Mouse (Mus musculus) macrophage (primary cell): Measurements from ENCODE around the gene Pfdn6. TPM values are rescaled to one million over a fixed set of nuclear protein-coding genes. Genes with fewer than 3 reads are reported as not detected.
"Not testable (repeated sequence)": the region's sequence is repeated elsewhere in the genome, so short reads cannot be mapped to it uniquely, and the experiment has no call there.

Experiments
- H3K27ac ChIP-seq: fragments of 350-480 bp; formaldehyde crosslinking; 2 replicates; pipeline ENCODE4 v1.9.0; 2021
- H3K36me3 ChIP-seq: fragments of 350-480 bp; formaldehyde crosslinking; 2 replicates; pipeline ENCODE4 v1.9.0; 2021; ENCODE audit errors: inconsistent target
- H3K4me3 ChIP-seq: fragments of 350-480 bp; formaldehyde crosslinking; 2 replicates; pipeline ENCODE4 v1.9.0; 2021; ENCODE audit errors: inconsistent target
- H3K79me2 ChIP-seq: fragments of 350-480 bp; formaldehyde crosslinking; 2 replicates; pipeline ENCODE4 v1.9.0; 2021; ENCODE audit errors: inconsistent target
- WGBS: methylation state at CpG from one replicate; pipeline ENCODE4 v1.1.7; 2026; ENCODE audit warnings: inconsistent platforms; ENCODE audit not compliant: missing documents; 5-methylcytosine and 5-hydroxymethylcytosine counted together
- polyA plus RNA-seq: library from polyadenylated mRNA; stranded (reverse); fragments of 250-400 nt; gene quantifications from 3 replicates; pipeline ENCODE4 v1.2.4, GENCODE M21; 2018; ENCODE audit warnings: inconsistent platforms

Gene Pfdn6
- polyA plus RNA-seq, 1 experiment from 2014 or later: 39.8 TPM

- H3K27ac ChIP-seq: no peak overlapping the region
- no peak overlapping the region for H3K4me3 ChIP-seq
- H3K36me3 ChIP-seq: peaks cover 47% of the 10 kb centered on the region
- WGBS: 88% methylated on average over 13 of the region's 17 CpGs
- H3K79me2 ChIP-seq: no peaks in the 10 kb centered on the region
Observed at GRCm38 (mm10) chr17:33965082-33965845, 25.1 kb upstream of the Pfdn6 start.

DNA sequence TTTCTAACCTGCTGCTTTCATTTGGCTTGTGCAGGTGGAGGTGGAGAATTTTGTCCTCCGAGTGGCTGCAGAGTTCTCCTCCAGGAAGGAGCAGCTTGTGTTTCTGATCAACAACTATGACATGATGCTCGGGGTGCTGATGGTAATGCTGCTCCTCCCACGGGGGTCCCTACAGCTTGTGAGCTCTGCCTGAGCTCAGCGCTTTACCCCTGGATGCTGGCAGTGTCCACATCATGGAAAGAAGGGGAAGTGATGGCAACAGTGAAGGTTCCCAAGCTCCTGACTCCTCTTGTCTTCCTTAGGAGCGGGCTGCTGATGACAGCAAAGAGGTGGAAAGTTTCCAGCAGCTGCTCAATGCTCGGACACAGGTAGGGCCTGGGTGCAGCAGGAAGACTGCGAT lies 22.7 kb upstream of the Pfdn6 start:
- peaks cover 65% of the 10 kb centered on the region for H3K36me3 ChIP-seq
- 93% methylated on average over 7 of the region's 7 CpGs for WGBS

GRCm38 (mm10) chr17:33959948-33960347 lies 19.8 kb upstream of the Pfdn6 start:
- Histone ChIP-seq H3K36me3 (peaks cover 53% of the 10 kb centered on the region), H3K79me2 (peaks cover 24% of the 10 kb centered on the region), H3K27ac (no peak overlapping the region), H3K4me3 (no peak overlapping the region)
- 96% methylated on average over 15 of the region's 15 CpGs for WGBS

More for the DNA sequence above, 22.7 kb upstream of the Pfdn6 start:
- Histone ChIP-seq H3K79me2 (peaks cover 3% of the 10 kb centered on the region; the same call in 1 of the 2 replicates), H3K27ac (no peak overlapping the region), H3K4me3 (no peak overlapping the region)

- WGBS: 90% methylated on average over 13 of the region's 13 CpGs
- peaks cover 52% of the 10 kb centered on the region for H3K36me3 ChIP-seq
Observed at GRCm38 (mm10) chr17:33959135-33959534, 19.0 kb upstream of the Pfdn6 start.

DNA sequence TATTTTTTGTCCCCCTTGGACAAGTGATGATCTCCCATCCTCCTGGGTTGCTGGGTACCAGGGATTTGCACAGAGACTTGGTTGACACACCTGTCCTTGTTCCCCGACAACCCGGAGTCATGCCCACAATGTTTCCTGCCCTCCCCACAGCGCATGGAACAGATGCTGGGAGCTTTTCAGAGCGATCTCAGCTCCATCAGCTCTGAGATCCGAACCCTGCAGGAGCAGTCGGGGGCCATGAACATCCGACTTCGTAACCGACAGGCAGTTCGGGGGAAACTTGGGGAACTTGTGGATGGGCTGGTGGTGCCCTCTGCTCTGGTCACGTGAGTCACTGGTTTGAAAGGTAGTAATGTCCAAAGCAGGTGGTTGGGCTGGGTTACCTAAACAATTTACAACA lies 18.3 kb upstream of the Pfdn6 start:
- Histone ChIP-seq H3K36me3 (peaks cover 50% of the 10 kb centered on the region), H3K4me3 (no peak overlapping the region), H3K27ac (no peak overlapping the region), H3K79me2 (peaks cover 39% of the 10 kb centered on the region)
- WGBS: 92% methylated on average over 11 of the region's 11 CpGs

More at GRCm38 (mm10) chr17:33959135-33959534, 19.0 kb upstream of the Pfdn6 start:
- Histone ChIP-seq H3K27ac (no peak overlapping the region), H3K4me3 (no peak overlapping the region), H3K79me2 (peaks cover 32% of the 10 kb centered on the region)

GRCm38 (mm10) chr17:33957493-33957892 lies 17.4 kb upstream of the Pfdn6 start:
- no peak overlapping the region for H3K4me3 ChIP-seq
- H3K36me3 ChIP-seq: peaks cover 50% of the 10 kb centered on the region

DNA sequence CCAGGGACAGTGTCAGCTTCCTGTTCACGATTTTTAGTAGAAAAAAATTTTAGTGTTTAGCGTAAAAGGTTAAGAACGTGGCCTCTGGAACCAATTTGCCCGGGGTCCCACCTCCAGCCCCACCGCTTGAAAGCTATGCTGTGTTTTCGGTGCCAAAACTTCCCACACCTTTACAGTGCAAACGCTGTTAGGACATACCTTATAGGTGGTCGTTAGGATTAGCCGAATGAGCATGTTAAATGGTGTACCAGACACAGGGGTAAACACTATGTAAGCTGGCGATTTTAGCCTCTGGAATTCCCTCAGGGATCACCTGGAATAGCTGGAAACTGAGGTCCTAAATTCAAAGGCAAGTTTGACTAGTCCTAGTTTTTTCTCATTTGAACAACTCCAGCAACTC lies 16.2 kb upstream of the Pfdn6 start:
- Histone ChIP-seq H3K27ac (peak overlapping the region; percentile 93), H3K79me2 (peaks cover 46% of the 10 kb centered on the region), H3K36me3 (peaks cover 40% of the 10 kb centered on the region), H3K4me3 (peak overlapping the region; percentile 92)
- 12% methylated on average over 10 of the region's 10 CpGs for WGBS

More at GRCm38 (mm10) chr17:33957493-33957892, 17.4 kb upstream of the Pfdn6 start:
- Histone ChIP-seq H3K79me2 (peaks cover 46% of the 10 kb centered on the region), H3K27ac (no peak overlapping the region)
- 83% methylated on average over 6 of the region's 6 CpGs for WGBS

DNA sequence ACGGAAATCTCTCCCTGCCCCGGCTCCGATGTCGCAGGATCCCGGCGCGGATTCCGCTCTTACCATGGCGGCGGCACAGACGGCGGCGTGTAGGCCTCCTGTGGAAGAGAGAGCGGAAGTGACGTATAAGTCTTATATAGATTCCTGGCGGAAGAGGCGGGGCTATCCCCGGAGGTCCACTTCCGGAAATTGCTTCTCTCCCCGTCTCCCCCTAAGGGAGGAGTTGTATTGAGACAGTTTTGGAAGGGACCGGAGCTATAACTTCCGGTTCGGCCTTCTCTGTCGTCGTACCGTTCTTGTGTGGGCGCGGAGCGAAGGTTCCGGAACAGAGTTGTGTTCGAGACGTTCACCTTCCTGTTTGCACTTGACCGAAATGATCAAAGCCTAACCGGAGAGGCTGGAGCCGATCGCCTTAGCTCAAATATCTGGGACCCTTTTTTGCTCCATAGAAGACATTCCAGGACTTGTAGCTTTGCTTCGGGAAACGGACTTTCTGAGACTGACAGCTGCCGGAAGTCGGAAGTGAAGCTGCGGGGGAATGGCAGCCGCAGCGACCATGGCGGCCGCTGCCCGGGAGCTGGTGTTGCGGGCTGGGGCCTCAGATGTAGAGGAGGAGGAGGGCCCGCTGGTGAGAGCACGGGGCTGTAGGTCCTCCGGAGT lies 15.5 kb upstream of the Pfdn6 start, which contains the start of the genes Vps52 and Rps18:
TSS of gene Vps52 (plus strand) at position 258 of the 660 bp plus-strand sequence.
TSS of gene Rps18 (minus strand) at position 447 of the 660 bp plus-strand sequence.
- peak within 1 kb of the TSS; percentile 93 for H3K27ac ChIP-seq
- H3K4me3 ChIP-seq: peak within 1 kb of the TSS; percentile 92
- H3K79me2 ChIP-seq: peaks cover 51% of the 10 kb centered on the region
- peaks cover 33% of the 10 kb centered on the region for H3K36me3 ChIP-seq
- WGBS: under 1% methylated on average over 50 of the region's 50 CpGs

GRCm38 (mm10) chr17:33954646-33955554 lies 14.8 kb upstream of the Pfdn6 start:
- peaks cover 25% of the 10 kb centered on the region; the same call in 1 of the 2 replicates for H3K36me3 ChIP-seq
- 1% methylated on average over 33 of the region's 33 CpGs for WGBS
- H3K79me2 ChIP-seq: peaks cover 59% of the 10 kb centered on the region
- peak overlapping the region; percentile 92 for H3K4me3 ChIP-seq
- H3K27ac ChIP-seq: peak overlapping the region; percentile 93

DNA sequence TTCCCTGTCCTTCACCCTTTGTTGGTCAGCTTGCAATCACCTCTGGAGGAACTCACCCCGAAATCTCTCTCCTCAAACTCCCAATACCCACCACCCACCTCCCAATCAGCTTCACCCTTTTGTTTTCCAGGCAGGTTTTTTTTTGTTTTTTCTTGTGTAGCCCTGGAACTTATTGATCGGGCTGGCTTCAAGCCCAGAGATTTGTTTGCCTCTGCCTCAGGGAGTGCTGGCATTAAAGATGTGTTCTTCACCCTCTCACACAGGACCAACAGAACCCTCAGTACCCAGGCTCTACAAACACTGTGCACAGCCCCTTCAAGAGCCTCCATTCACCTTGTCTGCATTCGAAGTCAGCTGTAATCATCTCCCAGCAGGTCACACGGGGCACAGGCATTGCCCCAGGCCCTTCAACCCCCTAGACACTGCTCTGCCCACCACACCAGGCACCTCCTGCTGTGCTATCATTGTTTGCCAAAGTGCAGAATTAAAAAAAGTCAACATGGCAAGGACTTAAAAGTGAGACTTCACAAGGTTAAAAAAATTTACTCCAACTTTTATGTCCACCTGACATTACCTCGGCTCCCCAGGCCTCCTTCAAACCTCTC lies 13.9 kb upstream of the Pfdn6 start:
- 39% methylated on average over 5 of the region's 5 CpGs for WGBS
- Histone ChIP-seq H3K4me3 (peak overlapping the region; percentile 92), H3K36me3 (peaks cover 20% of the 10 kb centered on the region; the same call in 1 of the 2 replicates), H3K27ac (peak overlapping the region; percentile 93), H3K79me2 (peaks cover 67% of the 10 kb centered on the region)

GRCm38 (mm10) chr17:33953310-33953709 lies 13.2 kb upstream of the Pfdn6 start:
- H3K79me2 ChIP-seq: peaks cover 75% of the 10 kb centered on the region
- no peak overlapping the region for H3K27ac ChIP-seq
- H3K4me3 ChIP-seq: no peak overlapping the region
- H3K36me3 ChIP-seq: peaks cover 17% of the 10 kb centered on the region; the same call in 1 of the 2 replicates
- 78% methylated on average over 3 of the region's 3 CpGs for WGBS

DNA sequence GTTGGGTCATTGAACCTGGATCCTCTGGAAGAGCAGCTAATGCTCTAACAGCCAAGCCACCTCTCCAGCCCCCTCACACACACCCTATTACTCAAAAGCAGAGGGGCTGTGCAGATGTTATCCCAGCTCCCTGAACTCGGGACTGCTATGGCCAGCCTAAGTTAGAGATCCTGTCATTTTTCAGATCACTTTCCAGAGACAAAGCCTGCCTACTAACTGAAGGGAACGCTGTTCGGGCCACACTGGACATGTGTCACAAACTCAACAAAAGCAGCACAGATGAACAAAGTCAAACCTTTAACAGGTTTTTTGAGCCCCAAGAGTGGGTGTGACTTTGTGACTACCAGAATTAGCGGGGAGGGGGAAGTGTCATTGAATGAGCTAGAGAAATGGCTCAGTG lies 12.7 kb upstream of the Pfdn6 start:
- WGBS: 84% methylated on average over 4 of the region's 4 CpGs
- Histone ChIP-seq H3K27ac (no peak overlapping the region), H3K36me3 (peaks cover 17% of the 10 kb centered on the region; the same call in 1 of the 2 replicates), H3K79me2 (peaks cover 73% of the 10 kb centered on the region), H3K4me3 (no peak overlapping the region)

DNA sequence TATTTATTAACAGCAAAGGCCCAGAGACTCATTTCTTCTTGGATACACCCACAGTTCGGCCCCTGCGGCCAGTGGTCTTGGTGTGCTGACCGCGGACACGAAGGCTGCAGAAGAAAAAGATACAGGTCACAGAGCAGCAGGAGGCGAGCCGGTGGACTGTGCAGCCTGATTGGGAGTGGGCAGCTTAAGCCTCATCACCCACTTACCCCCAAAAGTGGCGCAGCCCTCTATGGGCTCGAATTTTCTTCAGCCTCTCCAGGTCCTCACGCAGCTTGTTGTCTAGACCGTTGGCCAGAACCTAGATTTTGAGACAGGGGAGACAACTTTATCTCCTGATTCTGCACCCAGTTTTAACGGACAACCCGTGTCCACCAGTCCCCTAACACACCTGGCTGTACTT lies 11.9 kb upstream of the Pfdn6 start:
- H3K4me3 ChIP-seq, H3K27ac ChIP-seq: not testable (repeated sequence)
- 91% methylated on average over 13 of the region's 13 CpGs for WGBS
- Histone ChIP-seq H3K36me3 (peaks cover 17% of the 10 kb centered on the region; the same call in 1 of the 2 replicates), H3K79me2 (peaks cover 66% of the 10 kb centered on the region)
